Mouse (Mus musculus): ENCODE data around the gene Ddx19b. TPM values are rescaled to one million over a fixed set of nuclear protein-coding genes. Genes with fewer than 3 reads are reported as not detected.

Ddx19b gene
- polyA plus RNA-seq (2015; fragmentation: Nextera tagmentation; extraction: Ambion mirVana) = 4.8 and 5.2 TPM in 2 replicates

GRCm38 (mm10) chr8:111031572-111031971, at the start of gene Ddx19b:
Gene Ddx19b (minus strand): TSS chr8:111031751.

GRCm38 (mm10) chr8:111056158-111056663, 24.7 kb upstream of the Ddx19b start, which contains the start of gene Exosc6:
Gene Exosc6 (plus strand): TSS chr8:111056339.

GRCm38 (mm10) chr8:111032916-111033315, 1.4 kb upstream of the Ddx19b start, which contains the start of gene Aars:
Gene Aars (plus strand): TSS chr8:111033144.

GRCm38 (mm10) chr8:110997547-110998531, 33.7 kb downstream of the Ddx19b start, which contains the start of gene Ddx19a:
Gene Ddx19a (minus strand): TSS chr8:110997800.

Small RNA genes within 50 kb of the gene (microRNA-seq; reads per million reads assigned to microRNA genes)
- gene Gm24103 = not detected
- not detected for gene Mir3473d

Other genes starting within 250 kb of the Ddx19b start
- gene Il34, start 225.8 kb downstream of the Ddx19b start, polyA plus RNA-seq (2015; fragmentation: Nextera tagmentation; extraction: Ambion mirVana) = 9.0 and 12.1 TPM in 2 replicates
- gene Cog4, start 185.2 kb downstream of the Ddx19b start, polyA plus RNA-seq (2015; fragmentation: Nextera tagmentation; extraction: Ambion mirVana) = 52.9 and 53.0 TPM in 2 replicates
- 47.5 and 52.4 TPM in 2 replicates for gene Sf3b3, start 185.0 kb downstream of the Ddx19b start, polyA plus RNA-seq (2015; fragmentation: Nextera tagmentation; extraction: Ambion mirVana)
- gene Fuk, start 129.3 kb downstream of the Ddx19b start, polyA plus RNA-seq (2015; fragmentation: Nextera tagmentation; extraction: Ambion mirVana) = 4.5 and 6.2 TPM in 2 replicates
- 22.2 and 23.7 TPM in 2 replicates for gene St3gal2, start 111.8 kb downstream of the Ddx19b start, polyA plus RNA-seq (2015; fragmentation: Nextera tagmentation; extraction: Ambion mirVana)
- gene Ddx19a, start 34.0 kb downstream of the Ddx19b start, polyA plus RNA-seq (2015; fragmentation: Nextera tagmentation; extraction: Ambion mirVana) = 9.2 TPM in 2 replicates
- 79.9 and 85.0 TPM in 2 replicates for gene Aars, start 1.4 kb upstream of the Ddx19b start, polyA plus RNA-seq (2015; fragmentation: Nextera tagmentation; extraction: Ambion mirVana)
- not detected in 2 replicates for gene Exosc6, start 24.6 kb upstream of the Ddx19b start, polyA plus RNA-seq (2015; fragmentation: Nextera tagmentation; extraction: Ambion mirVana)
- 0.12 TPM in 1 of 2 replicates, not detected in the other for gene Clec18a, start 60.7 kb upstream of the Ddx19b start, polyA plus RNA-seq (2015; fragmentation: Nextera tagmentation; extraction: Ambion mirVana)
- gene Pdpr, start 62.9 kb upstream of the Ddx19b start, polyA plus RNA-seq (2015; fragmentation: Nextera tagmentation; extraction: Ambion mirVana) = 9.5 and 9.8 TPM in 2 replicates
- gene Glg1, start 227.5 kb upstream of the Ddx19b start, polyA plus RNA-seq (2015; fragmentation: Nextera tagmentation; extraction: Ambion mirVana) = 55.0 and 58.1 TPM in 2 replicates